Mouse (Mus musculus): Measurements from ENCODE around the gene Kif1bp.
"Not testable (repeated sequence)": the region's sequence is repeated elsewhere in the genome, so short reads cannot be mapped to it uniquely, and the experiment has no call there.

Gene Kif1bp

DNA sequence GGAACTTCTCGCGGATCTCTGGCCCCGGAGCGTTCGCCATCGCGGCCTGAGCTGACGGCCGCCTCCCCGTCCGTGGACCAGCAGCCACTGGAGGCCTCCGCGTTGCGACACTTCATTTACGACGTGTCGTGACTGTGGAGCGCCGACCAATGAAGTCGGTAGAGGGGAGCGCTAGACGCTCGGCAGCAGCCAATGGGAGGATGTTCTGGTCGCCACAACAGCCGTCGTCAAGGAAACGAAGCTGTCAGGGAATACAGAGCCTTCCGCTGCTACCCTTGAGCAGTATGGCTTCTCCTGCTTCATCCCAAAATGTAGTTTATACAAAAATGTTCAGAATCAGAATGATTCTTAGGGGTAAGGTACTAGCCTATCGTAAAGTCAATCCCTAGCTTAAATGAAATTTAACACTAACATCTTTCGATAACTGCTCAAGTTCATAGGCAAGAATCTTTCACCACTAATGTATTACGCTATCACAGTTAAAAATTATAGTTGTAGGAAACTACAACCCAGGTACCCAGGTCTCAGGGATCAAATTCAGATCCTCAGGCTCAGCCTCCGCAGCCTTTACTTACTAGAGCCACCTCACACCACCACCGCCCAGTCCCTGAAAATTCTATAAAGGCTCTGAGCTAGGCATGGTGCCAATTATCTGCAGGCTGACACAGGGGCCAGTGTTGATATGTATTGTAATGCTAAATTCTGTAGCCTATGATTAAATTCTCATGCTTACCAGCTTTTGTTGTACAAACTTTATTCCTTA lies at the start of gene Kif1bp:
Kif1bp (minus strand) TSS at position 120 of the 763 bp plus-strand sequence.
- DNase-seq, result peak; percentile 98

DNA sequence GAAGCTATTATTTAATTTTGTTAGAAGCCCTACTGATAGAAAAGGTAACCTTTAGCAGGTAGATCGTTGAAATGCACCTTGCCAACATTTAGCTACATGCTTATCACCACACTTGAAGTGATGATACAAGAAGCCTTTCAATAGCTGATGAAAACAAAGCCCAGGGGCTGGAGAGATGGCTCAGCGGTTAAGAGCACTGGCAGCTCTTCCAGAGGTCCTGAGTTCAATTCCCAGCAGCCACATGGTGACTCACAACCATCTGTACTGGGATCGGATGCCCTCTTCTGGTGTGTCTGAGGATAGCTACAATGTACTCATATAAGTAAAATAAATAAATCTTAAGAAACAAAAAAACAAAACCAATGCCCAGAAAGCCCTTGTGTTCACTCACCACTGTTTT lies 25.9 kb upstream of the Kif1bp start:
- no peak for DNase-seq

DNA sequence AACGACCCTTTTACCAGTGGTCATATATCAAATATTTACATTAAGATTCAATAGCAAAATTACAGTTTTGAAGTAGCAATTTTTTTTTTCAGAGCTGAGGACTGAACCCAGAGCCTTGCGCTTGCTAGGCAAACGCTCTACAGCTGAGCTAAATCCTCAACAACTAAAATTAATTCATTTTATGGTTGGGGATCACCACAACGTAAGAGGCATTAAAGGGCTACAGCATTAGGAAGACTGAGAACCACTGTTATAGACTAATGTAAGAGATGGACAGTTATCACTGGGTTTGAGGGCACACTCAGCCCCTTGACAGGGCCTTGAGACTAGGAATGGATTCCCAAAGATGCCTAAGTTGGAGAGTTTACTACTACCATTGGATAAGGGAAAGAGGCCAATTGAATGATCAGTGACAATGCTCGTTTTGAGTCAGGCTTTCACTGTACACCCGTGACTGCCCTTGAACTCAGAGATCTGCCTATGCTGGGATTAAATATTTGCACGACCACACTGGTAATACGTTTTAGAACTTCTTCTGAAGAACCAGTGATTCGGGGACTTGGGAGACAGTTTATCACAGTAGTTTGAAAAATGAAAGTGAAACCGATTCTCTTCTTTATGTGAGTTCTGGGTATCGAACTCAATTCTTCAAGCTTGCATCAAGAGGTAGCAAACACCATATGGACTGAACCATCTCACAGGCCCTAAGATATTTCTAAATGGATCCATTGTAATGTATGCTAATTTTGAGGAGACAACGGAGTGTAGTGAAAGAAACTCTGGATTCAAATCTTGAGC lies 25.2 kb upstream of the Kif1bp start:
- no peak for DNase-seq

DNA sequence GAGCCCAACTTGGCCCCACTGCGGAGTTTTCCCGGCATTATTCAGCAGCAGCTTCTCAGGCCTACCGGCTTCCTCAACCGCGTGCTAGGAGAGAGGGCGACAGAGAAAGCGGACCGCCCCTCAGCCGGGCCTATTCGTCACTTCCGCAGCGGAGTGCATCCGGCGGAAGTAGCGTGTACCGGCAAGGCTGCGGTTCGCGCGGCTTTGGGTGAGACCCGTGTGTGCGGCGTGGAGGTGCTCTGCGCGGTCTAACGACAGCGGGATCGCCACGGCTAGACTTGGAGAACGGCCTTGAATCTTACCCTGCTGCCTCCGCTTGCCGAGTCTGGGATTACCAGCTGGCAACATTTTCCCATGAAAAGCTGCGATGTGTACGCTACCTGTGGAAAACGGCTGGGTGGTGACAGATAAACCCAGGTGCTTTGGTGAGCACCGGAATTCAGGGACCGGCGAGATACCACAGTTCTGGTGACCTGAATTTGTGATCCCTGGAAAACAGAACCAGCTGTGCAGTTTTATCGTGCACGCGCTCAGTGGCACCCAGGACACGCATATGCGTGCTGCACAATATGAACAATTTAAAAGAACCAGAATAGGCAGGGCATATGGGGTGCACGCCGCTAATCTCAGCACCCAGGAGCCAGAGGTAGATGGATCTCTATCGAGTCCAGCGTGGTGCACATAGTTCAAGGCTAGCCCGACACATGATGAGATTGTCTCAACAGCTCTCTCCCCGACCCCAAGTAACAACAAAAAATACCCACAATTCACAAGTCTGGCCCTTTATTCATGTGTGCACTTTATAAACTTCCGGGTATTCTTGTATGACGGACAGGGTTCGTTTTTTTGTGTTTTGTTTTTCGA lies 24.2 kb upstream of the Kif1bp start, which contains the start of gene Ddx21:
Ddx21 (minus strand) TSS at position 105 of the 864 bp plus-strand sequence.
- DNase-seq, result peak; percentile 84

DNA sequence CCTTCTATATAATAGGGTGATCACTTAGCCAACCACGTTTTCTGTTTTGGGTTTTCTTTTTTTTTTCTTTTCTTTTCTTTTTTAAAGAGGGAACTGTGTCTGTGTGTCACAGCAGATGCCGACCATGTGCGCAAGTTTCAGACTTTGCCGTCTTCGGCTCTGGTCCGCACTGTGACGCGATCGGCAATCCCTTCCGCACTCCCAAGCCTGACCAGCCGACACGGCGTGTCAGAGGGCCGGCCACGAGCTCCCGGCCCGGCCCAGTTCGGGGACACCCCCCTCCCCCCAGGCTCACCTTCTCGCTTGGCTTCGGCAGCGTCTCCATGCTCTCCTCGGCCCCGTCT lies 23.5 kb upstream of the Kif1bp start:
- DNase-seq, result no peak

DNA sequence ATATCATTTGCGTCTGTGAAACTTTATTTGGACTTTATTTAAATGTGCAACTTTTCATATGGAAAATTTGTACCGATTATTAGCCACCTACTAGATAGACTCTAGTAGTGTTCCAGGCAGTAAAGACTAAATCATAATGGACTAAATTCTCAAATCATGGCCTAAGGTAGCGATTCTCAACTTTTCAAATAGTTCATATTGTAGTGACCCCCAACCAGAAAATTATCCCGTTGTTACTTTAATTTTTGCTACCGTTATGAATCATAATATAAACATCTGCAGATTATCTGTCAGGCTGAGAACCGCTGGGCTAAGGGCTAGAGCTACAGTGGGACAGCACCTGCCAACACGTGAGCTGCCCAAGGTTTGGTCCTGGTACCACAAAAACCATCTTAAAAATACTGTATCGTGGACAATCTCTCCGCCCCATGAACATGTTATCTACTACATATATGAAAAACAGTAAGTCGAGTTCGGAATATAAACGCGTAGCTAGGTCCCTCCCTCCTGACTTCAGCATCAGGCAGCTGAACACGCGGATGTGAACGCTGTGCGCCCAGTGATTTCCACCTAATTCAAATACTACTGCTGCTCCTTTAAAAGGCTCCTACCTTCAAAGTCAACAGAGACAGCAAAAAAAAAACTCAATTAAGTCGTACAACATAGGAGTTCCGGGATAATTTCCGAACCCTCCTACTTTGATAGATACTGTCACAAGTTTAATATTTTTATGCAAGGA lies 23.0 kb upstream of the Kif1bp start:
- no peak for DNase-seq

DNA sequence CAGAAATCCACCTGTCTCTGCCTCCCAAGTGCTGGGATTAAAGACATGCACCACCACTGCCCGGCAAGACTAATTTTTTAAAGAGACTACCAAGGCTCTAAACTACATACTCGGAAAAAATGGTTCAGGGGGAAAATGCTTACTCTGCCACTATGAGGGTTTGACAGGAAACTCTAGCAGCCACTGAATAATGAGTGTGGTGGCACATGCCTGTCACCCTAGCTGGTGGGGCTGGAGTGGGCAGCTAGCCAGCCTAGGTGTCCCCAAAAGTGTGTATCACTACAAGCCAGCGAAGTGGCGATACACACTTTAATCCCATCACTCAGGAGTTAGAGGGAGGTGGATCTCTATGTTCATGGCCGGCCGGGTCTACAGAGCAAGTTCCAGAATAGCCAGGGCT lies 21.8 kb upstream of the Kif1bp start:
- no peak for DNase-seq

DNA sequence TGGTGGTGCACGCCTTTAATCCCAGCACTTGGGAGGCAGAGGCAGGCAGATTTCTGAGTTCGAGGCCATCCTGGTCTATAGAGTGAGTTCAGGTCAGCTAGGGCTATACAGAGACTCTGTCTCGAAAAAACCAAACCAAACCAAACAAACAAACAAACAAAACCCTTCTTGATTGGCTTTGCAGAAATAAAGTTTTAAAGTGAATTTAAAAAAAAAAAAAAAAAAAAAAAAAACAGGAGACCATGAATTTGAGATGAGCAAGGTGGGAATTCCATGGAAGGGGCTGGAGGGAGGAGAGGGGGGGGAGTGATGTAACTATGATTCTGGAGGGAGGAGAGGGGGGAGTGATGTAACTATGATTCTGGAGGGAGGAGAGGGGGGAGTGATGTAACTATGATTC lies 21.1 kb upstream of the Kif1bp start:
- DNase-seq, result not testable (repeated sequence)

DNA sequence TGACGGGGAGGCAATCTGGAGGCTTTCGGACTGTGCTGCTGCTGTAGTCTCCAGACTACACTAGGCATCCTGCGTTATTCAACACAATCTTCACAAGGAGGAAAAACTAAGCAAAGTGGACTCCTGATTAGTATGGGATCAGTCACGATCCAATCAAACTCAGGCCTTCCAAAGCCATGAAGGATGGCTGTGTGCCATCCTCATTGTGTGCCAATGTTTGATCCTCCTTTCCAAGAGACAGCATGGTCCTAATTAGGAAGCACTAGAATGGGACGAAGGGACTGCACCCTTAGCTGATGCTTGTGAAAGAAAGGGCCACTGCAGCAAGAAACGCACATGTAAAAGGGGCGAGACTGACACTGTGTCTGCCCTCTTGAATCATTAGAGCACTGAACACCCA lies 14.2 kb upstream of the Kif1bp start:
- DNase-seq, result no peak

DNA sequence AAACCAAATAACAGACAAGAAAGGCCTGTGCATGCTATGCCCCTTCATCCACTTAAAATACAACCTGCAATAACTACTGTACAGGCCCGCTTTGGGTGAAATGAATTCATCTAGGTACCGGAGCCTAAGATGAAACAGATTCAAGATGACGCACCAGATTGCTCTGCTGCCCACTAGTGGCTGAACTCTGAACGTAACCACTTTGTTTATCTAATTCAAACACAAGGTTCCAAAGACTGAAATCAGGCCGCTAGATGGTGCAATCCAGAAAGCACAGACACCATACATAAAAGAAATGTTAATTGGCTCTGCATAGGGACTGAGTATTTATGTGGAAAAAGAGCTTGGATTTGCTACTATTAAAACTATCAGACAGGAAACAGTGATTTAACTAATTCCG lies 11.9 kb upstream of the Kif1bp start:
- peak; percentile 81 for DNase-seq

DNA sequence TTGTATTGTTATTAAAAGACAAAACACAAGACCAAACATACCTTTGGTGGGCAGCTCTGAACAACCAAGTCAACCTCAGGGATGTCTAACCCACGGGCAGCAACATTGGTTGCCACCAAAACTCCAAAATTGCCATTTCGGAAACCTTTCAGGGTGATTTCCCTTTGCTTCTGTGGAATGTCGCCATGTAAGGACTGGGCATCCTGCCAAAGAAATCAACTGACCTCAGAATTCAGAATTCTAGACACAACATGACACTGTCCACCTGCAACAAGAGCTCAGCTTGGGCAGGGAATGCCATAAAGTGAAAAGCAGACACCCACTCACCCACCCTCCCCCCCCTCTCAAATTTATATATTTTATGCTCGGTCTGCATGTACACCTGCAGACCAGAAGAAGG lies 10.4 kb upstream of the Kif1bp start:
- no peak for DNase-seq

DNA sequence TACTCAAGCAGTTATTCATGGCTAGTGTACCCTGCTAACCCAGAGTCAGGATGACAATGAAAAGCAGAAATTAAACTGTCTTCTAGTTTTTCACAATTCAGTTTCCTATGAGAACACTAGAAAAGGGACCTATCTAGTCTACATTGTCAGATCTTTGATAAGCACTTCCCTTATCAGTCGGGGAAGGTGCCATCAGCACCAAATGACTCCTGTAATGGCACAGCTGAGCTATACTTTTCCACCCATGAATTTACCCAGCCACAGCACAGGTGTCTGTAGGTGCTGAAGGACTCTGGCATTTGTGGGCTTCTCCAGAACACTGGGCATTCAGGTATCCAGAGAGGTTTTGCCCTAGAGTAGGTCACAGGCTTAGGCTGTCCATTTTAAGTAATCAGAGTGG lies 5.0 kb upstream of the Kif1bp start:
- DNase-seq, result no peak

DNA sequence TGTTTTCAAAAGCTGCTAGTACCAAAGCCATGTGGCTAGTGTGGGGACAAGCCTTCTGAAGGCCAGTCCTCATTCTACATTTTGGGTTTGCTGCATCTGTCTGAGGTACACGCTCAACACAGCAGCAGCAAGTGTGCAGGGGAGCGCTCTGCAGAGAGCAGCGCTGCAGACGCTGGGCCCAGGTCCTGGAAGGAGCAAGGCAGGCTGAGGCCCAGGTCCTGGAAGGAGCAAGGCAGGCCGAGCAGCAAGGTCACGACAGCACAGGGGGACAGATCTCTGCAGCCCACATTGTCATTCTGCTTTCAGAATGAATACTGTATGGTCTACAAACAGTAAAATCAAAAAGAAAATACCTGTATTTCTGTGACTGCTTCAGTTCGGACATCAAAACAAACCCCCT lies 4.4 kb upstream of the Kif1bp start:
- DNase-seq, result no peak

DNA sequence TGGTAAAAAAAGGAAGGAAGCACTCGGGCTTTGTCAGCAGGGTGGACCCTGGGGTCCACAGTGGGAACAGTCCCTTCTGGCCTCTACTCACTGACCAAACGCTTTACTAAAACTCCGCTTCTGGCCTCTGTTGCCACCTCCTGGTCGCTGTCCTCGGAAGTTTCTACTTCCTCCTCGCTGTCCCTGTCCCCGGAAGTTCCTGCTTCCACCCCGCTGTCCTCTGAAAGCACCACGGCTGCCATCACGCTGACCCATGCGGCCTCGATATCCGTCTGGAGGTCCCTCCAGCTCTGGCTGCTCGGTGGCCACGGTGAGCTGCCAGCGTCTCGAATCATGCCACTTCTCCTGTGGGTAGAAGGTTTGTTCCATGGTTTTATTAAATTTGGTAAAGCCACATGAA lies 4.0 kb upstream of the Kif1bp start:
- DNase-seq, result no peak

DNA sequence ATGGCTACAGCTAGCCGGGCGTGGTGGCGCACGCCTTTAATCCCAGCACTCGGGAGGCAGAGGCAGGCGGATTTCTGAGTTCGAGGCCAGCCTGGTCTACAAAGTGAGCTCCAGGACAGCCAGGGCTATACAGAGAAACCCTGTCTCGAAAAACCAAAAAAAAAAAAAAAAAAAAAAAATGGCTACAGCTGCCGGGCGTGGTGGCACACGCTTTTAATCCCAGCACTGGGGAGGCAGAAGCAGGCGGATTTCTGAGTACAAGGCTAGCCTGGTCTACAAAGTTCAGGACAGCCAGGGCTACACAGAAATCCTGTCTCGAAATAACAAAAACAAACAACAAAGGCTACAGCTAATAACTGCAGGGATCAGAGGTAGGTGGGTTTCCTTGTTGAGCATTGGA lies 872 bp upstream of the Kif1bp start:
- DNase-seq, result not testable (repeated sequence)

DNA sequence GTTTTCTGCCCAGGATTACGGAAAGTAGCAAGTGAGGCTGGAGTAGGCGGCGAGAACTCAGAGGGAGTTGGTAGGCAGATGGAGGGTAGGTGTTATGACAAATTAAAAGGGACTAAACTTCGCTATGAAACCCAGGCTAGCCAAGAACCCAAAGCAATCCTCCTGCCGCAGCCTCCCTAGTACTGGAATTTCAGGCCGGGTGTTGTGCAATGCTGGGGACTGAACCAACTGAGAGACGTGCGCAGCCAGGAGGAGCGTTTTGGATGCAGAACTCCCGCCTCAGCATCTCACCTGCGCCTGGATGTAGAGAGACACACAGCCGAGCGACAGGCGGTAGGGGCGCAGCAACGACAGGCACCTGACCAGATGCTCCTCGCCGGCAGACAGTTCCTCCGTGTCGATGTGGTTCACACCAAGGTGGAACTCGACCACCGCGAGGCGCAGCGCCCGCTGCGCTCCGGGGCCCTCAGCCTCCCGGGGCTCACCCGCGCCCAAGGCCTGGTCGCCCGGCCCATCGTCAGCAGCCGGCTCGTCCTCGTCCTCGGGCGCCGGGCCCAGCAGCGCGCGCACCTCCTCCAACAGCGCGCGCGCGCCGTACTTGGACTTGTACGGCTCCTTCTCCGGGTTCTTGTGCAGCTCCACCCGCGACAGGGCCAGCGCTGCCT lies 452 bp downstream of the Kif1bp start:
- no peak for DNase-seq

DNA sequence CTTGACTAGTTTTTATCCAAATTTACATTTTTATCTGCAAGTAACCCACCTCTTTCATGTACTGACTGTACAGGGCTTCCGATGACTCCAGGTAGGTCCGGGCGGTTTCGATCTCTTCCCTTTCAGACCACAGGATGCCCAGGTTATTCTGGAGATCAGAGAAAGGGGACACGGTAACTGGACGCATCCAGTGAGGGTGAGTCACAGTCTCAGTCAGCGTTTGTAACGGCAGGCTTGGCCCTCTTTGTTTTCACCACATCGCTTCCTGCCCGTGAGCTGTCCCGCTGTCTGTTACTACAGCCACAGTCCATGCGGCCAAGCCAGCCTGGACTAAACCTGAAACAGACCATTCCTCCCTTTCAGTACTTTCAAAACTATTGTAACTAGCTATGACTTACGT lies 3.3 kb downstream of the Kif1bp start:
- no peak for DNase-seq

DNA sequence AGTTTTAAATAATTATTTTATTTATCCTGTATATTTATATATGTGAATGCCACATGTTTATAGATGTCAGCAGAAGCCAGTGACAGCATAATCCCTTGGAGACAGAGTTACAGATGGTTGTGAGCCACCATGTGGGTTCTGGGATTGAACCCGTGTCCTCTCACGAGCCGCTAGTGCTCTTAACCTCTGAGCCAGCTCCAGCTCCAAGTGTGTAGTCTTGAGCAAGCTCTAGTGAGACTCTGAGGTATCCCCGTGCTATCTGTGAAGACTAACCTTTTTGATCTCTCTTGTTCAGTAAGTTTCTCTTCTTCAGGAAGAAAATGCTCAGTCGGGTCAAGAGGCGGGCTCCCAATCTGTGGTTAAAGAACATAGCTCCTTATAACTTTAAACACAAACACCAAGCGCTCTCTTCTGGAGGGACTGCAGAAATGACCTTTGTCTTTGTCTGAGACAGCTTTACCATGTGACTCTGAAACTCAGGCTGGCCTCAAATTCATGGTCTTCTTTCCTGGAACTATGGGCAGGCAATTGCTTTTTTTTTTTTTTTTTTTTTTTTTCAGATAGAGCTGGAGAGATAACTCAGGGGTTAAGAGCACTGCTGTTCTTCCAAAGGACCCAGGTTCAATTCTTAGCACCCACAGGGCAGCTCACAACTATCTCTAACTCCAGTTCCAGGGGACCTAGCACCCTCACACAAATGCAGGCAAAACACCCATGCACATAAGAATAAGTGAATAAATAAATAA lies 8.0 kb downstream of the Kif1bp start:
- DNase-seq, result no peak

DNA sequence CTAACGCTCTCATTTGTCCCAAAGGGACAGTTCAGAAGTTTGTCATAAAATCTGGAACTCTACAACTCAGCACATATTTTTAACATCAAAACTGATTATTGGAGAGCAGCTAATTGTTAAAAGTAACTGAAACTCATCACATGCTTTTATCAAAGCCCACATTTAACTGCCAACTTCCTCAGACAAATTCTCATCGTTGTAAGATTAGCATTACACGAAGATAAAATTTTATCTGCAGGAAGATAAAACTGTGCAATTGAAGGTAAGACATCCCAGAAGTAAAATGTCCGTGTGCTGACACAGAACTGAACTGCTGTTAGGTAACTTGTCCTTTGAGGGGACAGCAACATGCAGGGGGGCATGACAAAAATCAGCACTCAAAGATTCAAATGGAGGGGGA lies 9.4 kb downstream of the Kif1bp start:
- DNase-seq, result no peak

DNA sequence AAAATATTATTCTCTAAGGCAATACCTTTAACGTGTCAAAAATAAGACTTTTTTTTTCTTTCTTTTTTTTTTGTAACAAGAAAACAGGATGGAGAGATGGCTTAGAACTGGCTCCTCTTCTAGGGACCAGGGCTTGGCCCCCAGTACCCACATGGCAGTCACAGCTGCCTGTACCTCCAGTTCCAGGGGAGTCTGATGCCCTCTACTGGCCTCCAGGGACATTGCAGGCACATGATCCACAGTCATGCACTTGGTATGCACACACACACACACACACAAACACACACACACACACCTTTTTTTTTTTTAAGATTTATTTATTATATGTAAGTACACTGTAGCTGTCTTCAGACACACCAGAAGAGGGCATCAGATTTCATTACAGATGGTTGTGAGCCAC lies 20.5 kb downstream of the Kif1bp start:
- no peak for DNase-seq

DNA sequence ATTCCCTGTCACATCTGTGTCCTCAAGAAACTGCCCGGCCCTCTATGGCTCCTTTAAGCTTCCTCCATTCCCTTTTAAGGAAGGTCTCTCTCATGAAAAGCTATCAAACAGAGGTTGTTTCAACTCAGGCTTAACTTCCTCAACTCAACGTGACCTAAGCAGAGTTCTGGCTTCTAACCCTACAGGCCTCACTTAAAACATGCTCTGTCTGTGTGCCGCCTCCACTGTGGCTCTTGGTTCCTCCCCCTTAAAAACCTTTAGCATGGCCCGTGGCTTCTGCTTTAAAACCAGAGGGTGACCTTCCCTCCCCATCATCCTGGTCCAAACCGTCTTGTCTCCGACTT lies 21.7 kb downstream of the Kif1bp start:
- DNase-seq, result no peak
